Mouse (Mus musculus) MEL (cell line): Measurements from ENCODE around the gene Sap18.

ENCODE experiments used
- CTCF ChIP-seq, 3 experiments: IDR thresholded peaks in 2 of 3; conservative IDR thresholded peaks in 1 of 3; 2 replicates each; pipeline ENCODE4 v1.5.1; 2011 to 2012; ENCODE audit warnings: low read length in 3 of 3, low read depth in 2 of 3, mild to moderate bottlenecking in 2 of 3, improper control_type of control experiment in 1 of 3, inconsistent platforms in 1 of 3, mixed read lengths in 1 of 3, moderate library complexity in 1 of 3; ENCODE audit not compliant: control insufficient read depth in 1 of 3, insufficient read depth in 1 of 3, poor library complexity in 1 of 3, severe bottlenecking in 1 of 3
- EP300 ChIP-seq, 2 experiments: IDR thresholded peaks; 2 replicates each; pipeline ENCODE4 v1.6.1; 2011; ENCODE audit warnings: improper control_type of control experiment in 2 of 2, low read length in 2 of 2, low read depth in 1 of 2, mild to moderate bottlenecking in 1 of 2
- MYB ChIP-seq: IDR thresholded peaks from 2 replicates; pipeline ENCODE4 v1.6.1; 2011; ENCODE audit warnings: mild to moderate bottlenecking, low read depth, low read length, improper control_type of control experiment
- POLR2A ChIP-seq, 2 experiments: IDR thresholded peaks; 2 replicates each; pipeline ENCODE4 v1.6.1; 2011 to 2012; ENCODE audit warnings: low read length in 2 of 2, mild to moderate bottlenecking in 2 of 2, control low read depth in 1 of 2, improper control_type of control experiment in 1 of 2, low read depth in 1 of 2, moderate library complexity in 1 of 2; ENCODE audit not compliant: control insufficient read depth in 1 of 2, insufficient read depth in 1 of 2, poor library complexity in 1 of 2
- POLR2AphosphoS2 ChIP-seq: IDR thresholded peaks from 2 replicates; pipeline ENCODE4 v1.6.1; 2011; ENCODE audit warnings: low read length, improper control_type of control experiment
- RCOR1 ChIP-seq: IDR thresholded peaks from 2 replicates; pipeline ENCODE4 v1.6.1; 2012; ENCODE audit warnings: low read depth, mild to moderate bottlenecking, inconsistent platforms, low read length, improper control_type of control experiment
- ZC3H11A ChIP-seq: IDR thresholded peaks from 2 replicates; pipeline ENCODE4 v1.6.1; 2012; ENCODE audit warnings: low read depth, mild to moderate bottlenecking, inconsistent platforms, low read length, improper control_type of control experiment
- ZNF384 ChIP-seq: IDR thresholded peaks from 2 replicates; pipeline ENCODE4 v1.6.1; 2012; ENCODE audit warnings: low read depth, mild to moderate bottlenecking, inconsistent platforms, low read length, improper control_type of control experiment

DNA sequence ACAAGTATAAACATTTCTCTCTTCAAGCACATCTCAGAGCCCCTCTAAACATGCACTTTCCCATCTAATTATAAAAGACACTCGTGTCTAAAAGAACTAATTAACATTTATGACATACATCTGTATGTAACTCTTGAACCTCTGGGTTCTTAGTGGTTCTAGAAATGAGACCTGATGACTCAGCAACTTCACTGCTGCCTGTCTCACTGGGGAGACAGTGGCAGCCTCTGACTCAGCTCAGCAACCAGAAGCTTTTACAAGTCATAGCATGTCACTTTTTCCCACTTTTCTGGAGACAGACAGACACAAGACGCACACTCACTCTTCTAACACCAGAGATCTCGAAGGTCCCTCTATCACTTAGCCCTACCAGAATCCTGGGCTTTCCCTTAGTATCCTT is 52.4 kb downstream of the Sap18 start:
- TF ChIP-seq POLR2A (IDR thresholded peaks at IDR 0.05; ENCODE audit: control insufficient read depth in 1 of 2, insufficient read depth in 1 of 2, low read depth in 1 of 2, low read length in 2 of 2, poor library complexity in 1 of 2) (no peak), POLR2AphosphoS2 (no peak), EP300 (IDR thresholded peaks at IDR 0.05; ENCODE audit: low read depth in 1 of 2, low read length in 2 of 2) (no peak), ZC3H11A (no peak), ZNF384 (no peak), MYB (no peak), CTCF (IDR thresholded peaks at IDR 0.05 in 2 of 3, conservative IDR thresholded peaks at IDR 0.05 in 1 of 3; ENCODE audit: control insufficient read depth in 1 of 3, insufficient read depth in 1 of 3, low read depth in 2 of 3, low read length in 3 of 3, poor library complexity in 1 of 3, severe bottlenecking in 1 of 3) (no peak), RCOR1 (no peak)
